Mouse (Mus musculus) right cerebral cortex, postnatal 14 days (tissue): ENCODE data around the gene Lrrc58.

Source experiments
- DNase-seq: peaks from one replicate; pipeline ENCODE4 v3.0.0; 2022

Lrrc58 gene

DNA sequence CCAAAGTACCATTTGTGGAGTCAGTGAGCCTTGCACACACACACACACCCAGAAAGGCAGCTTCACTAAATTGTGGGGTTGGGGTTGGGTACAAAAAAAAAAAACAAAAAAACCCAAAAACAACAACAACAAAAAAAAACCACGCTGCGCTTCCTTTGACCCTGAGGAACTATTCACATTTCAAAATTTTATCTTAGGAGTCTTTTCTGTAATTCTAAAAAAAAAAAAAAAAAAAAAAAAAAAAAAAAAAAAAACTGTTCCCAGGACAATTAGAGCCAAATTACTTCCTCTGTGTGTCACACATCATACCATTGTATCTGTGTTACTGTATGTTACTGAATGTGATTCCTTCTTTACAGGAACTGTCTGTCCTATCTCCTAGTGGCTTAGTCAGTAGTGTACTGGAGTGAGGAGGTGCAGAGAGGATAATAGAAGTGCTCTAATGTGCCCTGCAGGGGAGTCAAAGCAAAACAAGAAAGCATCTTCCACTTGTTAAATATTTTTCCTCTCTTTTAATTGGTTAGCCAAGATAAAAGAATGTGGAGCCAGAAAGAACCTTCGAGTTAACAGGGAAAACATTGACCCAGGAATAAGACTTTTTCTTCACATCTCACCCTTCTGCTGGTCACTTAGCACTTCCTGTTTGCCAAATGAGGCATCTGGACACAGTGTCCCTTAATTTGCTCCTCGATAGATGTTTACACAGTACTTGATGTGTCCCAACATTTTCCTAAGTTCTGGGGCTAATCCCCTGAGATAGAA is 1.5 kb downstream of the Lrrc58 start:
- DNase-seq: no peak

DNA sequence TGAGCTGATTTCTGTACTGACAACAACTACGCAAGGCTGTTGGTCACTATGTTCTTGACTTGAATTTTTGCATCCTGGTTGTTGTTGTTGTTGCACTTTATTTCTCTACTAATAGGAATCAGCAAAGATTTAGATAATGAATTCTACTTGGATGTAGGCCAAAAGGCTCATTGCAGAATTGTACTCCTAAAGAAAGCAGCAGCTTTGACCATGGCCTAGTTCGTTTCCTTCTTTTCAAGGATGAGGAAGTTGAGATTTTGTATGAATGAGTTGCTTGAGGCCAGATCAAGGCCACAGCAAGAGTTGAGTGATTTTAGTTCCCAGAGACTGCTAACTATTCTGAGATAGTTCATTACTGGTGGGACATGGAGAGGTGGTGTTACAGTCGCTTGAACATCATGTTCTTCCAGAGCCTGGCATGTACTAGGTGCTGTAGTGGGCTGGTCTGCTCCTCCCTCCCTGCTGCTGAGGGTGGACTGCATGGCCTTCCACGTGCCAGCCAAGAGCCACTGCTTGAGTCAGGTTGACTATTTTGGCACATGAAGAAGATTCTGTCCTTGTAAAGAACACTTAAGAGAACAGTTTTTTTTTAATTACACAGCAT is 3.0 kb downstream of the Lrrc58 start:
- DNase-seq: no peak

DNA sequence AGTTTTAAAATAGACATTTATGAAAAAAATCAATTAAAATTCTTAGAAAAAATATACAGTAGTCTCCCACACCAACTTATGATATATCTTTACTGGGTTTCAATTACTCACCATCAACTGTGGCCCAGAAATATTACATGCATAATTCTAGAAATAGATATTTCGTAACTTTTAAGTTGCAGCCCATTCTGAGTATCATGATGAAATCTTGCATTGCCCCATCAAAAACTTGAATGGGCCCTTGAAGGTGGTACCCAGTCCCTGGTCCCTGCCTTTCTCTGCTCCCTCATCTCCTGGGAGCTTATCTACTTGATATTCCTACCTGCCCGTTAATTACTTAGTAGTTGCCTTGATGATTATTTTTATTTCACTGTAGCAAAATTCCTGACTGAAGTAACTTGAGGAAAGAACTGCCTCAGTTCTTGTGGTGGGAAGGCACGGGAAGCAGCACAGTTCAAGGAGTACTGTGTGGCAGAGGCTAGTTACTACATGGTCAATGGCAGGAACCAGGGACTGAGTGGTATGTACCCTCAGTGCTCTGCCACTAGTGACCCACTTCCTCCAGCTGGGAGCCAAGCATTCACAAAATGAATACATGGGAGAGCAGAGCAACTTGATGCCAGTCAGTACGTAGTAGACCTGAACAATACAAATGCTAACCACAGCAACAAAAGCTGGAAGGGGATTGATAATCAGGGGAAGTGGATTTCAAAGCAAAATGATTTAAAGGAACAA is 6.5 kb downstream of the Lrrc58 start:
- DNase-seq: no peak

DNA sequence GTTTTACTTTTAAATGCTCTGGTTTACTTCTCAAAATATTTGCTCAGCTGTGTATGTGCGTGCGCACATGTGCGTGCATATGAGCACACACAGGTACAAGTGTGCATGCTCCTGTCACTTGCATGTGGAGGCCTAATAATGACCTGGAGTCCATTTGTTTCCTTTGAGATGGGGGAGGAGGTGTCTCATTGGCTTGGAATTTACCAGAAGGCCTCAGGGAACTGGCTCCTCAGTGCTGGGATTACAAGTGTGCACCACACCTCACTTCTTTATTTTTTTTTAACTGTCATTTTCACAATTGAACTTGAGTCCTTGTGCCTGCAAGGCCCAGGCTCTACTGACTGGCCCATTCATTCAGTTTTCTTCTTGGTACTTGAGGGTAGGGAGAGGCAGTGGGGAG is 9.2 kb downstream of the Lrrc58 start:
- DNase-seq: no peak

DNA sequence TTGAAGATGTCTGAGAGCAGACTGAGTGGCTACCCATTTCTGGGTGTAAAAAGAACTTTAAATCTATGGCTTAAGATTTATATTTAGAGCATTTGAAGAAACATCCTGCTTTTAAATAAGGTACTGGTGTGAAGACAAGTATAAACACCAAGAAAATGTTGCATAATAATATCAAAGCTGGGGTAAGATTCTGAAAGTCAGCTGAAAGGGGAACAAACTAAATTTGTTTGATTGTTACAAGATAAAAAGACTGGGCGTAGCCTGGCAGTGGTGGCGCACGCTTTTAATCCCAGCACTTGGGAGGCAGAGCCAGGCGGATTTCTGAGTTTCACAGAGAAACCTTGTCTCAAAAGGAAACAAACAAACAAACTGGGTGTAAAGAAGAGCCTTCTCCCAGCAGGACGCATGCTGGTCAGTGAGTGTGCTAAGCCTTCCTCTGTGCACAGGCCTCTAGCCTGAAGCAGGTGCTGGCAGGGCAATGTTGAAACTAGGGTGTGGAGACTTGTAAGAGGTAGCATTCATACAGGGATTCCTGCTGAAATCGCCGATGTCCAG is 10.8 kb downstream of the Lrrc58 start:
- DNase-seq: no peak

DNA sequence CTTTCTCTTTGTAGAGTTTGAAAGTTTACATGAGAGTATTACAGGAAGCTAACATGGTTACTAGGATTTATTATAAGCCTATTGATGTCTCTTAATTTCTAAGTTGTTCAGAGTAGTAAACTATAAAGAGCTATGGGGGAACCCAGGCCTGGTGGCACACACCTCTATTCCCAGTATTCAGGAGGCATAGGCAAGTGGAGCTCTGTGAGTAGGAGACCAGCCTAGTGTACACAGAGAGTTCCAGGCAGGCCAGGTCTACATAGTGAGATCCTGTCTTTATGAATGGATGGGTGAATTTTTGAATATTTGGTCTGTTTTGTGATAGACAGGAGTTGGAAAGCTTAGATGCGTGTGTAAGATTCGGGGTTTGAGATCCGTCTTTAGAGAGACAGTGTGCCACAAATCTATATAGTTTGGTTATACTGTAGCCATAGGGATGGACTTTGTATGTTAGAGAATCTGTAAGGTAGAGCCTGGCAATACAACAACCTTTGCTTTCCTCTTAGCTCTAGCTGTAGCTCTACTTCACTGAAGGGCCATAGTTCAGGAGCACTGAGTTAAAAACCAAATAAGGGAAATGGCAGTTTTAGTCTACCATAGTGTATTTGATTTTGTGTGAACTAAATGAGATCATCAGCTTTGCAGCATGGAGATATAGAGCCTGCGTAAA is 11.7 kb downstream of the Lrrc58 start:
- no peak for DNase-seq

GRCm38 (mm10) chr16:37881168-37881567 is 13.0 kb downstream of the Lrrc58 start:
- no peak for DNase-seq

DNA sequence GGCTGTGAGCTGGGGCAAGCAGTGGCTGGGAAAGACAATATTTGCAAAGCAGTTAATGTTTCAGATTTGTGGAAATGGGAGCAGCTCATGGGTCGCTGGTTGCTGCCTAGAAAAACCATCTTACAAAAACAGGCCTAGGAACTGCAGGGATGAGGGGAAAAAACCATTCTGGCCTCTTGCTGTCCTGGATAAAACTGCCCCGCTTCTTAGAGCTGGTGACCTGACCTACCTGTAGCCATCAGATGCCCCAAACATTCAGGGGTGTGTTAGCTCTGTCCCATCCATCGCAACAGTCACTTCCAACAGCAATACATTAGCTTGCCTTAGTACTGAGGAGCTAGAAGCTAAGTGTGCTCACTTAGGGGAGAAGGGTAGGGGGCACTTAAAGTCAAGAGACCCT is 20.8 kb downstream of the Lrrc58 start:
- no peak for DNase-seq

DNA sequence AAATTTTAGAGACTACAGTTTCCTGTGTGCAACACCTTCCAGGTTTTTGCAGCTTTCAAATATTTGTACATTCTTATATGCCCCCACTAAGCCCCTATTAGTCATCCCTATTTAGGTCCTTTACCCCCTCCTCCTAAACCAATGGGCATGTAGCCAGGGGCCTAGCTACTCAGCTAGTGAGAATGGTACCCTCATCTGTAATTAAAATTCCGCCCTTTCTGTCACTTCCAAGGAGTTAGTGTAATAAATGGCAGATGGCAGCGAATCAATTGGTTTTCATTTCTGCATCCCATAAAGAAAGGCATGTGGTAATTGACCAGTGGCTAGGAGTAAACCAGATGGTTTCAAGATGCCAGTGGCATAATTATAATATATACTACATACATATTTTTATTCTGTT is 24.5 kb downstream of the Lrrc58 start:
- no peak for DNase-seq

- no peak for DNase-seq
These were observed 25.2 kb downstream of the Lrrc58 start for GRCm38 (mm10) chr16:37893381-37893780.

GRCm38 (mm10) chr16:37893942-37894341 is 25.8 kb downstream of the Lrrc58 start:
- no peak for DNase-seq

GRCm38 (mm10) chr16:37898790-37899189 is 30.6 kb downstream of the Lrrc58 start:
- DNase-seq: no peak

- no peak for DNase-seq
These were observed 31.2 kb downstream of the Lrrc58 start for GRCm38 (mm10) chr16:37899357-37899756.

GRCm38 (mm10) chr16:37901318-37901717 is 33.1 kb downstream of the Lrrc58 start:
- DNase-seq: no peak

- DNase-seq: no peak
These were observed 38.3 kb downstream of the Lrrc58 start for GRCm38 (mm10) chr16:37906456-37906855.

GRCm38 (mm10) chr16:37911086-37911485 is 42.9 kb downstream of the Lrrc58 start:
- no peak for DNase-seq

GRCm38 (mm10) chr16:37916138-37916817 is 48.1 kb downstream of the Lrrc58 start, which contains the start of gene Gpr156:
Gpr156 (plus strand) TSS chr16:37916496.
- peak; percentile 43 for DNase-seq

- no peak for DNase-seq
These were observed 48.6 kb downstream of the Lrrc58 start for GRCm38 (mm10) chr16:37916818-37917201.

DNA sequence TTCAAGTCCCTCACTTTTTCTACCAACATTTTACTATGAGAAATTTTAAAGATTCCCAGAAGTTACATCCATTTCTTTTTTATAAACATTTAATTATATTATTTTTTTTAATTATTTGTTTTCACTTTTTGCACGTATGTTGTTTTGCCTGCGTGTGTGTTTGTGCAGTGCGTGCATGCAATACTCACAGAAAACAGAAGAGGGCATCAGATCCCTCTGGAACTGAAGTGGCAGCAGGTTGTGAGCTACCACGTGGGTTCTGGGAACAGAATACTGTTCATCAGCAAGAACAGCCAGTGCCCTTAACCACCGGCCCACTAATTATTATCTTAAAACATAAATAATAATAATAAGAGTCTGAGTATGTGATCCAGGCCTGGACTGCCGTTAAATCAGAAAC is 50.8 kb downstream of the Lrrc58 start:
- DNase-seq: no peak

DNA sequence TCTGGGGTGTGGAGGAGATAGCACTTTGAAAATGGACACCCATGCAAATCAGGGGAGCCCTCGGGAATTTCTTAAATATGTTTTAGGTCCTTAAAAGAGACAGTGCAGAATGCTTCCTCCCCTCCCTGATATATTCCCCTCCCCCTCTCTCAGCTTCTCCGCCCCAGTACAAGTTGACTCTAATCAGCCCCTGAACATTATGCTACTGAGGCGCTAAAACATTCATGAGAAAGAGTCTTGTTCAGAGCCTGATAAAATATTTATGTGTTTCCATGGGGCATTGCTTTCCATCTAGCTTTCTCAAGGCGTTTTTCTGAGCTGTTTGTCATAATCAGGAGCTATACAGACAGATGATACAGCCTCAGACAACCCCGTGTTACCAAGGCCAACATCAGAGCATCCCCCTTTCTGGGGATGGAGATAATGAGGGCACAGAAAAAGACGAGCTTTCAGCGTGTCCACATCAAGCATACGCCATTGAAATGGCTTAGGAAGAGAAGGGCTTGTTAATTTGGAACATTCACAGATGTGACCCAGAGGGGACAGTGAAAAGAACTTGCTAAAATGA is 52.7 kb downstream of the Lrrc58 start:
- DNase-seq: no peak

GRCm38 (mm10) chr16:37926087-37926486 is 57.9 kb downstream of the Lrrc58 start:
- DNase-seq: no peak

GRCm38 (mm10) chr16:37927117-37927516 is 58.9 kb downstream of the Lrrc58 start:
- no peak for DNase-seq
